Mouse (Mus musculus) left cerebral cortex, adult 9 months (tissue): ENCODE results near the gene Sdk1.

ENCODE experiments used
- DNase-seq, 2 experiments: peaks; one replicate each; pipeline ENCODE4 v3.0.0; 2022; ENCODE audit warnings: low spot score in 2 of 2

The Sdk1 gene

GRCm38 (mm10) chr5:142242597-142242996 is 1001.3 kb downstream of the Sdk1 start:
- no peak for DNase-seq

- no peak for DNase-seq
Observed at GRCm38 (mm10) chr5:142243069-142243468, 1001.8 kb downstream of the Sdk1 start.

- DNase-seq, result no peak
Observed at GRCm38 (mm10) chr5:142256231-142256630, 1014.9 kb downstream of the Sdk1 start.

- DNase-seq, result no peak
Observed at GRCm38 (mm10) chr5:142258716-142259115, 1017.4 kb downstream of the Sdk1 start.

GRCm38 (mm10) chr5:142262060-142262459 is 1020.8 kb downstream of the Sdk1 start:
- no peak for DNase-seq
